Mouse (Mus musculus): ENCODE measurements at regions not wholly inside any gene's neighbourhood (a gene's known extent, or its start where the extent isn't known, plus 50 kb on each side); places are given as distances from the start of the nearest gene placed in this dataset.

DNA sequence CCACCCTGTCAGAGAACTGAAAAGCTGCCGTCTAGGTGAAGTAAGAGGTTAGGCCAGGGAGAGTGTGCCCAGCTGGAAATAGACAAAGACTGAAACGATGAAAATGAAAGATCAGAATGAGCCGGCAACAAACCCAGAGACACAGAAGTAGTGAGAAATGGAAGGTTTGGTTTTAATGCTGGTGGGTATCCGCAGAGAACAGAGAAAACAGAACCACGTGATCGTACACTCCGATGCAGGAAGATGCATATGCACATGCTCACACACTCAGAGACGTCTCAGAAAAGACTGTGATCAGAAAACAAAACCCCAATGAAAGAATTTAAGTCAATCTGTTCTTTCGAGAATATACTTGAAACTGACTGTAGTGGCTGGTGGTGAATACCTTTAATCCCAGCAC lies 241.0 kb upstream of the Jmjd1c start:
- in situ Hi-C loops (cut with MboI, MseI) = no loop called here

DNA sequence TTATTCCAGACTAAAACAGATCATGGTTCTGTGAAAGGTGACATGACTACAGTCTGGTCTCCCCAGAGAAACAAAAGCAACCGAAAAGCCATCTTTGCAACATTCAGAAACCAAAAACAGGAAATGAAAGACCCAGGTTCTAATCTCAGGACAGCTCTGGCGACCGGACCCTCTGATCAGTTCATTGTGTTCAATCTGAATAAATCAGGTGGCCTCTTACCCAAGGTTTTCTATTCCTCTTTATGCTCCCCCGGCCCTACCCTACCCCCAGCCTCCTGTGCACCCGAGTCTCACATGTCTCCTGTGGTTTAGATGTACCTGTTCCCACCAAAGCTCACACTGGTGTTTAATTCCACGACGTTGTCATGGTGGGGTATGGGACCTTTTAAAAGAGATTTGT lies 238.6 kb upstream of the Jmjd1c start:
- in situ Hi-C loops (cut with MboI, MseI) = no loop called here

DNA sequence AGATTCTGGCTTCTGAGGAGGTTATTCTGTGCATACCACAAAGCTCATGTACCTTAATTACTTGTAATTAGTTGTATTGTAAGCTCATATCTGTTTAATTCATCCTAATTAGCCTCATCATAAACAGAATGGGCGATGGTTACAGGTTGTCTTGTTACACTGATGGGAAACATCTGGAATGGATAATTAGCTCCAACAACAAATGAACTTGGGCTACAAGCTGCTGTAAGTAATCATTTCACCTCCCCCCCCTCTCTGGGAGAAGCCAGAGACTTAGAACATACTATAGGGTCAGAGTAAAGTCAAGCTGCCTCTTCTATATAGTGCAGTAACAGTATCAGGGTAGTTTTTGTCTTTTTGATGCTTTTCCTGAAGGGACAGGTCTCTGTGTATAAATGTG lies 234.5 kb upstream of the Jmjd1c start:
- in situ Hi-C loops (cut with MboI, MseI) = loop anchor here (5.0 kb wide), 1 partner anchor 56 kb away; no protein-coding TSS in a partner anchor

DNA sequence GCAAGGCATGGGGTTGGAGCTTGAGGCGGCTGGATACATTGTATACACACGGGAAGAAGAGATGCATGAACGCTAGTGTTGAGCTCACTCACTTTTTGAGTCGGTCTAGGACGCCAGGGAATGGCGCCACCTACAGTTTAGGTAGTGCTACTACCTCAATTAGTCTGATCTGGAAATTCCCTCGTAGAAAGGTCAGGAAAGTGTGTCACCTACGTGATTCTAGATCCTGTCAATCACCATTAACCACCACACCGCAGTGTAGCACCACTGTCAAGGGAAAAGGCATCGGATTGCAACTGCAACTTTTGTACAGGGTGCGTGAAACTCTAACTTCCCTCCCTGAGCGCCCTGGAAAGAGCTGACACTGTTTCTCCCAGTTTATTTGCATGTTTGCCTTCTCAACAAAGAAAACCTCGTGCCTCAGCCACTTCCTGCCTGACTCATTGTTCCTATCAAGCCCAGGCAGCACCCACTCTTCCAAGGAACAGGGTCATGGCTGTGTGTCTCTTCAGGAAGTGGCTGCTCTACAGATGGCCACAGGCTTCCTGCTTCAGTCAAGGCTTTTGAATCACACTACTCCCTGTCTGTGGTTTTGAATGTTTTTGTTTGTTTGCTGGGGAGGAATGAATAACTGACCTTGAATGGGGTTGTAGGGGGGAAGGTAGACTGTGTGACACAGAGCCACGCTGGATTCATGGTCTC lies 231.6 kb upstream of the Jmjd1c start:
- in situ Hi-C loops (cut with MboI, MseI) = loop anchor here (5.0 kb wide), 1 partner anchor 53 kb away; no protein-coding TSS in a partner anchor

GRCm38 (mm10) chr10:66865010-66865582 lies 230.8 kb upstream of the Jmjd1c start:
- in situ Hi-C loops (cut with MboI, MseI) = no loop called here

DNA sequence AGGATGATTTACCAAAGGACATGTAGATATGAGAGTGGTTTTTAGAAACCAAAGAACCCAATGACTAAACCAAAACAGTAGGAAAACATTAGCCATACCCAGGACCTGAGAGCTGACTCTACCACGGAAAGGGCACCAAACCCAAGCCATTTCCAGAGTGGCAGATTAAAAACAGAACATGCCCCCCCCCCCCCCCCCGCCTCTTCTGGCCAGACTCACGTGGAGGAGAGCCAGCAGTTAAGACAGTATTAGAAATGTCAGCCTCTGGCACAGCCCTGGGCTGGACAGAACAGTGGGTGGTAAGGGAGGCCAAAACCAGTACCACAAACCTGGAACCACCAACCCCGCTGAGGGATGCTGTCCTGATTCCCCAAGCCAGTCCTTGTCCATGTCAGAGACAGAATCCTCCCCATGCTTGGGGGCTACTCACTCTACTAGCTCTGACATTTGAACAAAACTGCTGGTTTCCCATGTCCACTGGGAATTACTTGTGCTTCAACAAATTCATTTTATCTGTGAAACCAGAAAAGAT lies 224.7 kb upstream of the Jmjd1c start:
- in situ Hi-C loops (cut with MboI, MseI) = no loop called here

GRCm38 (mm10) chr10:66871673-66872072 lies 224.3 kb upstream of the Jmjd1c start:
- in situ Hi-C loops (cut with MboI, MseI) = no loop called here

DNA sequence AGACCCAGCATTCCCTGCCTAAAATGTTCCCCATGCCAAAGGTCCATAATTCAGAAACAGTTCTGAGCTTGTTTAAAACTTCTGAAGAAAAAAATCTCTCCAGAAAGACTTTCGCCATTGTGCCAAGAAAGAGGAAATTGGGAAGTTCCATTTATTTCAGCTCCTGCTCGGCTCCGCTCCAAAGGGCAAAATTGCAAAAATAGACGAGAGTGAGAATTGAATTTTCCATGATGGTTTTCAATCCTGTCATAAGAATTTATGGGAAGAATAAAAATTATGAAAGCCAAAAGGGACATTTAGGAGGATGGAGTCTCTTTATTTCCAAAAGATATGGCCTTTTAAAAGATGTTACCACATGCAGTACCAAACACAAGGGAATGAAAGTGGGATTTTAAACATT lies 222.5 kb upstream of the Jmjd1c start:
- in situ Hi-C loops (cut with MboI, MseI) = no loop called here

- in situ Hi-C loops (cut with MboI, MseI) = loop anchor here (25.0 kb wide), 1 partner anchor 908 kb away; no protein-coding TSS in a partner anchor
These were observed 216.9 kb upstream of the Jmjd1c start for GRCm38 (mm10) chr10:66879071-66879470.

DNA sequence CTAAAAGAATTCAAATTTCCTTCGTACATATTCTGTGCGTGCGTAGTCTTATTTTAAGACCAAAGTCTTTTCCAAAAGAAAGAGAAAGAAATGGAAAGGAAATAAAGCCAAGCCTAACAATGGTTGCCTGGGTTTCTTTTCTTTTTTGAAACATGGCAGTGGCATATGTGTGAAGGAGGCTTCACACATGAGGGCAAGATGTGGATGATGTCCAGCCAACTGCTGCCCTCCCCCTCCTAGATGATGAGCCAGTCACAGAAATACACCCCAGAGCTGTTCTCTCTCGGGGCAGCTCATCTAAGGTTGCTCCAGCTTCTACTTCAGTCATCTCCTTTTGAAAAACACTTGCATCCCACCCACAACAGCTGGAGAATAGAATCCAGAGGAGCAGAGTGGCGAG lies 213.1 kb upstream of the Jmjd1c start:
- in situ Hi-C loops (cut with MboI, MseI) = loop anchor here (25.0 kb wide), 1 partner anchor 904 kb away; no protein-coding TSS in a partner anchor

GRCm38 (mm10) chr10:66885575-66885974 lies 210.3 kb upstream of the Jmjd1c start:
- in situ Hi-C loops (cut with MboI, MseI) = loop anchor here (25.0 kb wide), 1 partner anchor 902 kb away; no protein-coding TSS in a partner anchor

- in situ Hi-C loops (cut with MboI, MseI) = loop anchor here (25.0 kb wide), 1 partner anchor 897 kb away; no protein-coding TSS in a partner anchor
These were observed 206.0 kb upstream of the Jmjd1c start for GRCm38 (mm10) chr10:66889786-66890555.

GRCm38 (mm10) chr10:66891811-66892210 lies 204.1 kb upstream of the Jmjd1c start:
- in situ Hi-C loops (cut with MboI, MseI) = loop anchor here (25.0 kb wide), 1 partner anchor 895 kb away; no protein-coding TSS in a partner anchor

DNA sequence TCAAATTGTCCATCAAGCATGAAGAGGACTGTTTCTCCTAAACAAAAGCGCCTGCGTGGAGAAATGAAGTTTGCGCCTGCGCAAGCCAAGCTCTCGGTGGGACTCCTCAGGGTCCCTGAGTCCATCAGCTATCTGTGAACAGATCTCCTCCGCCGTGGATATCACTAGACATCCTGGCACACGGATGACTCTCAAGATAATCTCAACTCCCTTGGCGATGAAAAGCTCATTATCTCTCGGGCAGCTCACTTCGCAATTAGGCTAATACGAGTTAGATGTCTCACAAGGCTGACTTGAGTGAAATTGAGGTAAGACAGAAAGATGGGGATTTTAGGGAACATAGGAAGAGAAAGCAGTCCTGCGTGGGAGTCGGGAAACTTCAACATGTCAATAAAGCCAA lies 202.1 kb upstream of the Jmjd1c start:
- in situ Hi-C loops (cut with MboI, MseI) = loop anchor here (25.0 kb wide), 1 partner anchor 893 kb away; no protein-coding TSS in a partner anchor

- in situ Hi-C loops (cut with MboI, MseI) = loop anchor here (25.0 kb wide), 1 partner anchor 890 kb away; no protein-coding TSS in a partner anchor
These were observed 199.0 kb upstream of the Jmjd1c start for GRCm38 (mm10) chr10:66896698-66897622.

GRCm38 (mm10) chr10:66899724-66900123 lies 196.2 kb upstream of the Jmjd1c start:
- in situ Hi-C loops (cut with MboI, MseI) = loop anchor here (25.0 kb wide), 1 partner anchor 888 kb away; no protein-coding TSS in a partner anchor

DNA sequence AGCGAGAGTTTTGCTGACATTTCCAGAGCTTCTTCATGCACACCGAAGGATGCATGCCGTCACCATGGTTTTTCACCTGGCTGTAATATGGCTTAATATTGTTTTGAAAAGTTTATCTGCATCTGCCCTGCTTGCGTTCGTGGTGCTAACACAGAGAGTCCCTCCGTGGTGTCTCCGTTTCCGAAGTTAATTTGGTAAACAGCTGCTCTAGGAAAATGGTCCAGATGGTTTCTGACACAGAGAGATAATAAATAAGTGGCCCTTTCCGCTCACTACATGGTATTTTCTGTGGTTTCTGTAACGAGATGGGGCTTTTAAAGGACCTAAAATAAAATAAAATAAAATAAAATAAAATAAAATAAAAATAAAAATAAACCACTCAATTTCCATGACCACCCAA lies 195.1 kb upstream of the Jmjd1c start:
- in situ Hi-C loops (cut with MboI, MseI) = no loop called here

GRCm38 (mm10) chr10:66901873-66902272 lies 194.1 kb upstream of the Jmjd1c start:
- in situ Hi-C loops (cut with MboI, MseI) = no loop called here

DNA sequence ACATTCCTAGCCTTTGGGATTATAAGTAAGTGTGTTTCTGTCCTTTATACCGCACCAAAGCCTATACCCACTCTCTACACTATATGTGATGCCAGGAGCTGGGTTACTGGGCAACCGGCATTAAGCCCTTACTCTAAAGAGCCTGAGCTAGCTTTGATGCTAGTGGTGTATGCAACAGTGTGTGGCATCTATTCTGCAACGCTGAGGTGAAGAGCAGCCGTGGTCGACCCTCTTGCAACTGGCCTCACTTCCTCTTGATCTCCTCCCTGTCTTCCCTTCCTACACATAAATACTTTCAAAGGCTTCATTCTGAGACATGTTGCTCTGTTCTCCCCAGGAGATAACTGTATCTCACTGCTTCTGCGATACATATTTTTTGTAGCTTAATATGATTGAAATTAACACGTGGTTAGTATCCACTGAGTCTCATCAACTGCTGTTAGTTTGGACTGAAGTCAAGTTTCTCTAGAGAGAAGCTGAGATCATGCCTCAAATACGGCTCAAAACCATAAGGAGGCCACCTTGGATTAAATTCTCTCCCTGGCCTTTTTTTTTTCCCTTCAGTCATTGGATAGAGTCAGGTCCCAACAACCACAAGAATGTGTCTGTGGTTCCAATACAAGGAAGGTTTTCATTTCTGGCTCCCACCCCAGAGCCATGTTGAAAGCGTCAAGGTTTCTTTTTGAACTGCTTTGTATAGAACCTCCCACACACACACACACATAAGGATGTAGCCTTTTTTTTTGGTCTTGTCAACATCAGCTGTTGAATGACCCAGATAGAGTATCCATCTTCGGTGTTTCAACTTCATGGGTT lies 191.2 kb upstream of the Jmjd1c start:
- in situ Hi-C loops (cut with MboI, MseI) = no loop called here

- in situ Hi-C loops (cut with MboI, MseI) = no loop called here
These were observed 188.1 kb upstream of the Jmjd1c start for GRCm38 (mm10) chr10:66907842-66908241.
